Mouse (Mus musculus): ENCODE data around the gene Oas1d. TPM values are rescaled to one million over a fixed set of nuclear protein-coding genes. Genes with fewer than 3 reads are reported as not detected.
"Not testable (repeated sequence)": the region's sequence is repeated elsewhere in the genome, so short reads cannot be mapped to it uniquely, and the experiment has no call there.

Gene Oas1d
- polyA plus RNA-seq (2011; ENCODE audit: insufficient read depth, insufficient read length, low replicate concordance, missing spikeins): not detected in 2 replicates

DNA sequence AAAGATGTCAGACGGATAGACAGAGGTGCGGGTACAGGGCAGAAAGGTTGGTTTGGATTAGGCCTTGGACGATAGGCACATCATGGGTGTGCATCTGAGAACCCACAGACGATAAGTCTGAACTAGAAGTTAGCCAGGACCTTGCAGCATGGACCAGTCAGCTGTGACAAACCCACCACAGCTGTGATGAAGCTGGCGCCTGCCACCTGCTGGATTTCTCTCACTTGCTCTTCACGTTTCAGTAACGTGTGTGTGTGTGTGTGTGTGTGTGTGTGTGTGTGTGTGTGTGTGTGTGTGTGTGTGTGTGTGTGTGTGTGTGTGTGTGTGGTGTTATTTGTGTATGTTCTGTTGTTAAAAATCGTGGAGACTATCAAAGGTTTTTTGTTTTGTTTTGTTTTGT is at the start of gene Oas1d:
TSS of gene Oas1d (plus strand) at position 333 of the 400 bp plus-strand sequence.
- TF ChIP-seq CTCF (IDR thresholded peaks at IDR 0.05; ENCODE audit: control insufficient read depth, insufficient read depth, low read length): peak; percentile 23; the same call in 1 of the 2 replicates
- H3K4me3 ChIP-seq (replicated peaks; ENCODE audit: control insufficient read depth, low read depth, low read length); H3K4me1 ChIP-seq (ENCODE audit: control insufficient read depth, insufficient read depth, low read length); H3K27ac ChIP-seq (ENCODE audit: control insufficient read depth, insufficient read depth, low read depth, low read length, poor library complexity): not testable (repeated sequence)
- WGBS: 32% methylated on average over 8 of the region's 8 CpGs

DNA sequence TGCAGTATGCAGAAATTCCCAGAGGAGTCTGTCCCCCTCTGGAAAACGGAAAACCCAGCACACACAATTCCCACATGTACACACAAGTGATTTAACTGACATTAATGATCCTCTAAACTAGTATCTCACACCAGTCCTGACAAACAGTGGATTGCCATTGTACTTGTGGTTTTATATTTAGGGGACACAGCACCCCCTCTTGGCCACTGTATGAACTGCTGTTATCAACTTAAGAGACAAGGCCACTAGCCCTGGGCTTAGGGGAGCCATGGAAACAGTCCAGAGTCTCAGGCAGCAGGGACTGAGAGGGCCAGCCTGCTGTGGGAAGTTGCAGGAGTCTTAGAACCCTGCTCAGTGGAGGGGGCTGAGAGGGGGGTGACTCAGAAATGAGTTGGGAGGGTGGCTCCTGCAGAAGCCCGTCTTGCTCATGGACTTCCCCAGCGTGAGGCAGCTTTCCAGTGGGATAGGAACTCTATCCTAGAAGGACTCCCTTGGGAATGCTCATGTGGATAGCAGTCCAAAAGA is 48.9 kb upstream of the Oas1d start:
- no peaks in the 10 kb centered on the region for H3K4me1 ChIP-seq (ENCODE audit: control insufficient read depth, insufficient read depth, low read length)
- no peak overlapping the region for H3K27ac ChIP-seq (ENCODE audit: control insufficient read depth, insufficient read depth, low read depth, low read length, poor library complexity)
- TF ChIP-seq CTCF (IDR thresholded peaks at IDR 0.05; ENCODE audit: control insufficient read depth, insufficient read depth, low read length) (peak; percentile 40; the same call in 1 of the 2 replicates), POLR2A (IDR thresholded peaks at IDR 0.05; ENCODE audit: borderline replicate concordance, control insufficient read depth, low read depth, low read length) (no peak)
- 73% methylated on average over 3 of the region's 3 CpGs for WGBS
- H3K4me3 ChIP-seq (replicated peaks; ENCODE audit: control insufficient read depth, low read depth, low read length): no peak overlapping the region

DNA sequence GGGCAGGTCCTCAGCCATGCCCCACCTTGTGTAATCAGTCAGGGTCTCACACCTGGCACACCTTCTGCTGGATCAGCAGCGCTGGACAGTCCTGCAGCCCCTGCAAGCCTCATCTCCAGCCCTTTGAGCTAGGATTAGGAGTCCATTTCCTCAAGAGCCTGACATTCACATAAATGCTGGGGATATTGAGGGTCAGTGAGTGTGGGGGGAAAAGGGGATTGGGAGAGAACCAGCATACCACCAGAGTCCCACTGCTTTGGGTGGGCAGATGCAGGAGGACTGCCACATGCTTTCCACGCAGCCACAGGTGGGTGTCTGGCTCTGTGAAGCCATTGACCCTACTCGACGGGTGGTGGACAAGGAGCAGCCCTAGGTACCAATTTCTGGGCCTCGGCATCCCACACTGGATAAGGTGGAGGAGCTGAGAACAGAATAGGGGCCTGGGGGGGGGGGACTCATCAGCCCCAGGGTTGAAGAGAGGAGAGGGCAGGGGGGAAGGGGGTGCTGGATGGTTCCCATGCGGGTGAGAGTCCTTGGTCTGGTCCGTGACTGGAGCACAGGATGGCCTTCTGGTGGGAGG is 44.8 kb upstream of the Oas1d start:
- 78% methylated on average over 7 of the region's 7 CpGs for WGBS
- Histone ChIP-seq H3K27ac (ENCODE audit: control insufficient read depth, insufficient read depth, low read depth, low read length, poor library complexity) (no peak overlapping the region), H3K4me3 (replicated peaks; ENCODE audit: control insufficient read depth, low read depth, low read length) (no peak overlapping the region), H3K4me1 (ENCODE audit: control insufficient read depth, insufficient read depth, low read length) (no peaks in the 10 kb centered on the region)
- TF ChIP-seq POLR2A (IDR thresholded peaks at IDR 0.05; ENCODE audit: borderline replicate concordance, control insufficient read depth, low read depth, low read length) (no peak), CTCF (IDR thresholded peaks at IDR 0.05; ENCODE audit: control insufficient read depth, insufficient read depth, low read length) (no peak)

DNA sequence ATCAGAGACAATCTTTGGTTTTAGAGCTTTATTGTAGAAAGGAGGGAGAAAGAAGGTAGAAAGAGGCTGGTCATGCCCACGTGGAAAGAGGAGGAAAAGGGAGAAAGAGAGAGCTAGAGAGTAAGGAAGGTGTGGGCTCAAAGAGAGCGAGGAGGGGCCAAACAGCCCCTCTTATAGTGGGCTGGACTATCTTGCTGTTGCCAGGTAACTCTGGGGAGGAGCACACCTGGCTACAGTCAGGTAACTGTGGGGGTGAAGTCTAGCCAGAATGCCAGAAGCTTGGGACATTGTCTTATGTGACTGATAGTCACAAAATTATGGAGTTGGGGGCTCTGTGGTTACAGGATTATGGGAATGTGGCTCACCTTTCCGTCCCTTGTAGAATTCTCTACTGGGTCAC is 44.3 kb upstream of the Oas1d start:
- Histone ChIP-seq H3K4me1 (ENCODE audit: control insufficient read depth, insufficient read depth, low read length) (no peaks in the 10 kb centered on the region), H3K4me3 (replicated peaks; ENCODE audit: control insufficient read depth, low read depth, low read length) (no peak overlapping the region), H3K27ac (ENCODE audit: control insufficient read depth, insufficient read depth, low read depth, low read length, poor library complexity) (no peak overlapping the region)
- 66% methylated on average over 3 of the region's 3 CpGs for WGBS
- TF ChIP-seq POLR2A (IDR thresholded peaks at IDR 0.05; ENCODE audit: borderline replicate concordance, control insufficient read depth, low read depth, low read length) (no peak), CTCF (IDR thresholded peaks at IDR 0.05; ENCODE audit: control insufficient read depth, insufficient read depth, low read length) (no peak)

DNA sequence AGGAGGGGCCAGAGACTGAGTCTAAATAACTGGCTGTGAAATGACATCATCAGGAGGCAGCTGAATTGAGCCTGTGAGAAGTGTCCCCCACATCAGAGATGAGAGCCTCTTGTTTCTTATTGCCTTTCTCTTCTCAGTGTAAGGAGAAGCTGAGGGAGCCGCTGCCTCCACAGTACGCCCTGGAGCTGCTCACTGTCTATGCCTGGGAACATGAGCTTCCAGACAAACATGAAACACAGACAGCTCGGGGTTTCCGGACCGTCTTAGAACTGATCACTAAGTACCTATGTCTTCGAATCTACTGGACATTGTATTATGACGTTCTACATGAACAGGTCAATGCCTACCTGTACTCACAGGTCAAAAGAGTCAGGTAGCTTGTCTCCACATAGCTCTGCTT is 43.6 kb upstream of the Oas1d start:
- WGBS: 79% methylated on average over 7 of the region's 7 CpGs
- H3K27ac ChIP-seq (ENCODE audit: control insufficient read depth, insufficient read depth, low read depth, low read length, poor library complexity): no peak overlapping the region
- TF ChIP-seq POLR2A (IDR thresholded peaks at IDR 0.05; ENCODE audit: borderline replicate concordance, control insufficient read depth, low read depth, low read length) (no peak), CTCF (IDR thresholded peaks at IDR 0.05; ENCODE audit: control insufficient read depth, insufficient read depth, low read length) (no peak)
- no peaks in the 10 kb centered on the region for H3K4me1 ChIP-seq (ENCODE audit: control insufficient read depth, insufficient read depth, low read length)
- no peak overlapping the region for H3K4me3 ChIP-seq (replicated peaks; ENCODE audit: control insufficient read depth, low read depth, low read length)

DNA sequence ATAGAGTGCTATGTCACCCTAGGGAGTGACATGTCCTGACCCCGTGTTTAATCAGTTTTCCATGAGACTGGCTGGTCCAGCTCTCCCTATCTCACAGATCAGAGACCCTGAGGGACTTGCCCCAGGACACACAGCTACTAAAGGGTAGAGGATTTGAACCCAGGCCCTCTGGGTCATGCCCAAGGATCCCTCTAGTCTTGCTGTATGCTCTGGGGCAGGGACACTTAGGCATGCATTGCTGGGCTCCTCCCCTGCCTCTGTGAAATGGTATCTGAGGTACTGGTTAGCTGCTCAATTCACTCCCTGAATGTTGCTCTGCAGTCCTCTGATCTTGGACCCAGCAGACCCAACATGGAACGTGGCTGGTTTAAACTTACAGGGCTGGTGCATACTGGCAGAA is 42.9 kb upstream of the Oas1d start:
- WGBS: 40% methylated on average over 2 of the region's 2 CpGs
- H3K4me1 ChIP-seq (ENCODE audit: control insufficient read depth, insufficient read depth, low read length): no peaks in the 10 kb centered on the region
- TF ChIP-seq POLR2A (IDR thresholded peaks at IDR 0.05; ENCODE audit: borderline replicate concordance, control insufficient read depth, low read depth, low read length) (no peak), CTCF (IDR thresholded peaks at IDR 0.05; ENCODE audit: control insufficient read depth, insufficient read depth, low read length) (no peak)
- H3K27ac ChIP-seq (ENCODE audit: control insufficient read depth, insufficient read depth, low read depth, low read length, poor library complexity): no peak overlapping the region
- no peak overlapping the region for H3K4me3 ChIP-seq (replicated peaks; ENCODE audit: control insufficient read depth, low read depth, low read length)

DNA sequence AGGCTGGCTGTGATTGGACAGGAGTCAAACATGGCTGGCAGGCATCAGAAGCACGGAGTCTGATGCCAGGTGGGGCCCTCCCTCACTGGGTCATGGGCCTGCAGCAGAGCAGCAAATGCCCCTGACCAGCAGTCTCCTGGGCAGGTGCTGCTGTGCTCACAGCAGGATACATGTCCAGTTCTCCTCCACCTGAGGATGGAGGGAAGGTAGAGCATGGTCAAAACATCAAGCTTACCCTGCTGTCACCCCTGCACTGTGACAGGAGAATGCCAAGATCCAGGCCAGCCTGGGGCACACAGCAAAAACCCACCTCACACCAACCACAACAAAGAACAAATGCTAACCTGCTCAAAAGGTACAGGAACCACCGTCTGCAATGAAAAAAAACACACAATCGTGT is 37.5 kb upstream of the Oas1d start:
- not testable (repeated sequence) for H3K4me3 ChIP-seq (replicated peaks; ENCODE audit: control insufficient read depth, low read depth, low read length); H3K4me1 ChIP-seq (ENCODE audit: control insufficient read depth, insufficient read depth, low read length); H3K27ac ChIP-seq (ENCODE audit: control insufficient read depth, insufficient read depth, low read depth, low read length, poor library complexity)
- WGBS: 65% methylated on average over 2 of the region's 3 CpGs

DNA sequence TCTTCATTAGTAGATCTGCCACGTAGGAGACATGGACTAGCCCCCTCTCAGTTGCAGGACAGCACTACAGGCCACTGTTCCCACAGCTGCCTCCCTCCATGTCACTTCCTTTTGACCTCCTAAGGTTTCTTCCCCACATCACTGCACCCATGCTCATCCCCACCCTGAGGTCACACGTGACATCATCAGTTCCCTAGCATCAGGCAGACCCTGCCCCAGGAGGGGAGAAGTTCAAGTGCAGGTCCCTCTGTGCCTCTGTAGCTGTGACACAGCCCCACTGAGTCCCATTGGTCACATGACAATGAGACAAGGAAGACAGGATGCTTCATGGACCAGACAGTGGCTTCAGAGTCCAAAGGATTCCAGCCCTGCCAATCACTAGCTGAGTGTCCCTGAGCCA is 36.9 kb upstream of the Oas1d start:
- WGBS: 75% methylated on average over 2 of the region's 2 CpGs
- not testable (repeated sequence) for H3K27ac ChIP-seq (ENCODE audit: control insufficient read depth, insufficient read depth, low read depth, low read length, poor library complexity); H3K4me3 ChIP-seq (replicated peaks; ENCODE audit: control insufficient read depth, low read depth, low read length); H3K4me1 ChIP-seq (ENCODE audit: control insufficient read depth, insufficient read depth, low read length)

DNA sequence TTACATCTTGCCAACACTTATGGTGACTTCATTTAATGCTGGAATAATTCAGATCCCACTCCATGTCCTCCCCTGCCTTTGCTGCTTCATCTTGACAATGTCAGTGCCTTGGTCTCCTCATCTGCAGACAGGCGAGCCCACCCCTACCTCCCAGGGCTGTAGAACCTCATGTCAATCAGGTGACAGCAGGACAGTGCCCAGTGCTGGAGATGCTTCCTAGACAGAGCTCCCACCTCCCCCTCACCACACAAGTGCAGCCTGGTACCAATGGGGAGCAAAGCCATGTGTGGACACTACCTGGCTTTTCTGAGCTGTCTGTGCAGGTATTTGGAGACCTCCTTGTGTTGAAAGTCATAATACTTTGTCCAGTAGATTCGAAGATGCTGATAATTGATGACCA is 35.5 kb upstream of the Oas1d start:
- not testable (repeated sequence) for H3K27ac ChIP-seq (ENCODE audit: control insufficient read depth, insufficient read depth, low read depth, low read length, poor library complexity); H3K4me1 ChIP-seq (ENCODE audit: control insufficient read depth, insufficient read depth, low read length); H3K4me3 ChIP-seq (replicated peaks; ENCODE audit: control insufficient read depth, low read depth, low read length)
- WGBS: 66% methylated on average over 2 of the region's 2 CpGs

DNA sequence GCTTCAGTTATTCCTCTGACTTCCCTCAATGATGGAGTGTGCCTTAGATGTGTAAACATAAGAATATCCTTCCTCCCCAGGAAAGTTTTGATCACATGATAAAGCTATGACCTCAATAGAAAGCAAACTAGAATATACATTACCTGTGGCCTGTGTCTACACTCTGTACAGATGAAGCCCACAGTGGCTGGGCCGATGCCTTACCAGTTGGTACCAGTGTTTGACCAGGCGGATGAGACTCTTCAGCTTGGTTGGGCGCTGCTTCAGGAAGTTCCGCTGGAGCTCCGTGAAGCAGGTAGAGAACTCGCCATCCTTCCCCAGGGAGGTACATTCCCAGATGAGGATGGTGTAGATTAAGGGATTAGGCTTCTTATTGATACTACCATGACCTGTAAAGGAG is 32.7 kb upstream of the Oas1d start:
- not testable (repeated sequence) for H3K4me1 ChIP-seq (ENCODE audit: control insufficient read depth, insufficient read depth, low read length); H3K27ac ChIP-seq (ENCODE audit: control insufficient read depth, insufficient read depth, low read depth, low read length, poor library complexity); H3K4me3 ChIP-seq (replicated peaks; ENCODE audit: control insufficient read depth, low read depth, low read length)
- 88% methylated on average over 6 of the region's 6 CpGs for WGBS

DNA sequence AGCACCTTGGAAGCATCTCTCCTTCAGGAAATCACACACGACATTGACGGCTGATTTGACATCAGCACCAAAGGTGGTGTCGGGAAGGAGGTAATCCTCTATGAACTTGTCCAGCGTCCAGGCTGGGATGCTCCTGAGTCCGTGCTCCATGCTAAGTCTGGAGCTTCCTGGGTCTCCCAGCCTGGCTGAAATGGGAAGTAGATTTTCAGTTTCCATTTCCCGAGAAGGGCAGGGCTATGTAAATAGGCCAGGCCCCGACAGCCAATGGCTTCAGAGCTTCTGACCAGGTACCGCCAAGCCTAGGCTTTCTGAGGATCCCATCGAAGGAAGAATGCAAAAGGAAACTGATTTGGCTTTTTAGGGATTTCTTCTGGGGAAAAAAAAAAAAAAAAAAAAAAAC is 26.9 kb upstream of the Oas1d start, which contains the start of gene Oas1g:
TSS of gene Oas1g (minus strand) at position 201 of the 400 bp plus-strand sequence.
- H3K4me3 ChIP-seq (replicated peaks; ENCODE audit: control insufficient read depth, low read depth, low read length): peak within 1 kb of the TSS; percentile 42
- H3K27ac ChIP-seq (ENCODE audit: control insufficient read depth, insufficient read depth, low read depth, low read length, poor library complexity); H3K4me1 ChIP-seq (ENCODE audit: control insufficient read depth, insufficient read depth, low read length): not testable (repeated sequence)
- WGBS: 26% methylated on average over 6 of the region's 9 CpGs

All from bone marrow, adult 2 months (tissue).